Mouse (Mus musculus): ENCODE results near the gene Nol10. TPM values are rescaled to one million over a fixed set of nuclear protein-coding genes. Genes with fewer than 3 reads are reported as not detected.
"Not testable (repeated sequence)": the region's sequence is repeated elsewhere in the genome, so short reads cannot be mapped to it uniquely, and the experiment has no call there.

Gene Nol10
- polyA plus RNA-seq, 1 experiment from 2014 or later = 29.9 TPM

GRCm38 (mm10) chr12:17449661-17450091 is 101.4 kb downstream of the Nol10 start:
- no peak overlapping the region for H3K27ac ChIP-seq
- H3K4me1 ChIP-seq = no peaks in the 10 kb centered on the region
- no peak overlapping the region for H3K9ac ChIP-seq
- H3K9me3 ChIP-seq = no peaks in the 10 kb centered on the region
- ATAC-seq (ENCODE audit: low FRiP score, low read depth) = no peak
- no peak overlapping the region for H3K4me3 ChIP-seq
- H3K27me3 ChIP-seq (replicated peaks) = no peaks in the 10 kb centered on the region
- WGBS = 89% methylated on average over 4 of the region's 4 CpGs
- no peak overlapping the region for H3K4me2 ChIP-seq (replicated peaks)
- no peaks in the 10 kb centered on the region for H3K36me3 ChIP-seq

- no peaks in the 10 kb centered on the region for H3K9me3 ChIP-seq
- no peak overlapping the region for H3K9ac ChIP-seq
- no peak overlapping the region for H3K4me2 ChIP-seq (replicated peaks)
- H3K4me1 ChIP-seq = no peaks in the 10 kb centered on the region
- ATAC-seq (ENCODE audit: low FRiP score, low read depth) = no peak
- H3K27ac ChIP-seq = no peak overlapping the region
- WGBS = 86% methylated on average over 4 of the region's 4 CpGs
- H3K27me3 ChIP-seq (replicated peaks) = no peaks in the 10 kb centered on the region
- no peak overlapping the region for H3K4me3 ChIP-seq
- H3K36me3 ChIP-seq = no peaks in the 10 kb centered on the region
These were observed 102.2 kb downstream of the Nol10 start for GRCm38 (mm10) chr12:17450503-17450902.

GRCm38 (mm10) chr12:17450908-17451307 is 102.7 kb downstream of the Nol10 start:
- no peak overlapping the region for H3K27ac ChIP-seq
- H3K4me3 ChIP-seq = no peak overlapping the region
- 69% methylated on average over 4 of the region's 4 CpGs for WGBS
- H3K27me3 ChIP-seq (replicated peaks) = no peaks in the 10 kb centered on the region
- no peak overlapping the region for H3K9ac ChIP-seq
- no peaks in the 10 kb centered on the region for H3K4me1 ChIP-seq
- no peak for ATAC-seq (ENCODE audit: low FRiP score, low read depth)
- H3K9me3 ChIP-seq = no peaks in the 10 kb centered on the region
- H3K4me2 ChIP-seq (replicated peaks) = no peak overlapping the region
- H3K36me3 ChIP-seq = no peaks in the 10 kb centered on the region

GRCm38 (mm10) chr12:17452273-17452672 is 104.0 kb downstream of the Nol10 start:
- Histone ChIP-seq H3K27ac (no peak overlapping the region), H3K4me2 (replicated peaks) (no peak overlapping the region), H3K4me1 (no peaks in the 10 kb centered on the region), H3K4me3 (no peak overlapping the region), H3K36me3 (no peaks in the 10 kb centered on the region), H3K27me3 (replicated peaks) (no peaks in the 10 kb centered on the region), H3K9me3 (no peaks in the 10 kb centered on the region), H3K9ac (no peak overlapping the region)
- no peak for ATAC-seq (ENCODE audit: low FRiP score, low read depth)
- WGBS = 78% methylated on average over 1 of the region's 1 CpGs

- Histone ChIP-seq H3K4me1 (no peaks in the 10 kb centered on the region), H3K27me3 (replicated peaks) (no peaks in the 10 kb centered on the region), H3K4me3 (no peak overlapping the region), H3K27ac (no peak overlapping the region), H3K9ac (no peak overlapping the region), H3K36me3 (no peaks in the 10 kb centered on the region), H3K4me2 (replicated peaks) (no peak overlapping the region), H3K9me3 (no peaks in the 10 kb centered on the region)
- no peak for ATAC-seq (ENCODE audit: low FRiP score, low read depth)
- 67% methylated on average over 5 of the region's 5 CpGs for WGBS
These were observed 105.7 kb downstream of the Nol10 start for GRCm38 (mm10) chr12:17453918-17454317.

GRCm38 (mm10) chr12:17455096-17455495 is 106.8 kb downstream of the Nol10 start:
- H3K4me3 ChIP-seq = no peak overlapping the region
- WGBS = 87% methylated on average over 5 of the region's 5 CpGs

GRCm38 (mm10) chr12:17459223-17459622 is 111.0 kb downstream of the Nol10 start:
- H3K27ac ChIP-seq; H3K4me3 ChIP-seq; H3K27me3 ChIP-seq (replicated peaks); H3K36me3 ChIP-seq; H3K9ac ChIP-seq; H3K4me2 ChIP-seq (replicated peaks); H3K4me1 ChIP-seq; H3K9me3 ChIP-seq; ATAC-seq (ENCODE audit: low FRiP score, low read depth): not testable (repeated sequence)
- WGBS = 90% methylated on average over 4 of the region's 4 CpGs

More at GRCm38 (mm10) chr12:17455096-17455495, 106.8 kb downstream of the Nol10 start:
- Histone ChIP-seq H3K27me3 (replicated peaks) (no peaks in the 10 kb centered on the region), H3K9me3 (no peaks in the 10 kb centered on the region), H3K36me3 (no peaks in the 10 kb centered on the region), H3K4me2 (replicated peaks) (no peak overlapping the region), H3K27ac (no peak overlapping the region), H3K9ac (no peak overlapping the region), H3K4me1 (no peaks in the 10 kb centered on the region)
- ATAC-seq (ENCODE audit: low FRiP score, low read depth) = no peak

- Histone ChIP-seq H3K27me3 (replicated peaks) (no peaks in the 10 kb centered on the region), H3K9ac (no peak overlapping the region), H3K36me3 (no peaks in the 10 kb centered on the region), H3K4me2 (replicated peaks) (no peak overlapping the region), H3K4me1 (no peaks in the 10 kb centered on the region), H3K9me3 (no peaks in the 10 kb centered on the region), H3K4me3 (no peak overlapping the region), H3K27ac (no peak overlapping the region)
- 50% methylated on average over 4 of the region's 4 CpGs for WGBS
- no peak for ATAC-seq (ENCODE audit: low FRiP score, low read depth)
These were observed 115.4 kb downstream of the Nol10 start for GRCm38 (mm10) chr12:17463706-17464105.

- not testable (repeated sequence) for H3K27ac ChIP-seq; H3K4me3 ChIP-seq; H3K4me1 ChIP-seq; ATAC-seq (ENCODE audit: low FRiP score, low read depth); H3K36me3 ChIP-seq; H3K27me3 ChIP-seq (replicated peaks); H3K4me2 ChIP-seq (replicated peaks); H3K9ac ChIP-seq; H3K9me3 ChIP-seq
- WGBS = 85% methylated on average over 5 of the region's 5 CpGs
These were observed 116.3 kb downstream of the Nol10 start for GRCm38 (mm10) chr12:17464550-17464949.

GRCm38 (mm10) chr12:17466791-17467190 is 118.5 kb downstream of the Nol10 start:
- H3K27ac ChIP-seq = no peak overlapping the region
- no peak for ATAC-seq (ENCODE audit: low FRiP score, low read depth)
- H3K9me3 ChIP-seq = no peaks in the 10 kb centered on the region
- 82% methylated on average over 4 of the region's 4 CpGs for WGBS
- no peak overlapping the region for H3K4me2 ChIP-seq (replicated peaks)
- H3K9ac ChIP-seq = no peak overlapping the region
- H3K27me3 ChIP-seq (replicated peaks) = no peaks in the 10 kb centered on the region
- H3K4me1 ChIP-seq = no peaks in the 10 kb centered on the region
- H3K4me3 ChIP-seq = no peak overlapping the region
- H3K36me3 ChIP-seq = no peaks in the 10 kb centered on the region

GRCm38 (mm10) chr12:17468359-17468758 is 120.1 kb downstream of the Nol10 start:
- no peaks in the 10 kb centered on the region for H3K9me3 ChIP-seq
- H3K27ac ChIP-seq = no peak overlapping the region
- WGBS = 67% methylated on average over 3 of the region's 3 CpGs
- ATAC-seq (ENCODE audit: low FRiP score, low read depth) = no peak
- no peaks in the 10 kb centered on the region for H3K27me3 ChIP-seq (replicated peaks)
- H3K4me3 ChIP-seq = no peak overlapping the region
- H3K4me1 ChIP-seq = no peaks in the 10 kb centered on the region
- no peak overlapping the region for H3K4me2 ChIP-seq (replicated peaks)
- H3K9ac ChIP-seq = no peak overlapping the region
- no peaks in the 10 kb centered on the region for H3K36me3 ChIP-seq

GRCm38 (mm10) chr12:17469869-17470268 is 121.6 kb downstream of the Nol10 start:
- H3K9ac ChIP-seq = no peak overlapping the region
- no peak overlapping the region for H3K4me2 ChIP-seq (replicated peaks)
- 74% methylated on average over 7 of the region's 7 CpGs for WGBS
- no peak overlapping the region for H3K27ac ChIP-seq
- no peak for ATAC-seq (ENCODE audit: low FRiP score, low read depth)
- H3K4me3 ChIP-seq = no peak overlapping the region
- H3K27me3 ChIP-seq (replicated peaks) = no peaks in the 10 kb centered on the region
- no peaks in the 10 kb centered on the region for H3K9me3 ChIP-seq
- no peaks in the 10 kb centered on the region for H3K36me3 ChIP-seq
- H3K4me1 ChIP-seq = no peaks in the 10 kb centered on the region

GRCm38 (mm10) chr12:17470528-17470927 is 122.3 kb downstream of the Nol10 start:
- not testable (repeated sequence) for H3K36me3 ChIP-seq; H3K4me3 ChIP-seq; H3K9ac ChIP-seq; H3K27ac ChIP-seq; H3K4me1 ChIP-seq; H3K9me3 ChIP-seq; H3K27me3 ChIP-seq (replicated peaks); ATAC-seq (ENCODE audit: low FRiP score, low read depth); H3K4me2 ChIP-seq (replicated peaks)
